Mouse (Mus musculus) cerebellum, adult 11-12 months (tissue): ENCODE results near the gene Col13a1.

Source experiments
- DNase-seq: peaks from one replicate; pipeline ENCODE4 v3.0.0; 2022

Col13a1 gene

GRCm38 (mm10) chr10:61978866-61979340, at the start of gene Col13a1:
Gene Col13a1 (minus strand): TSS chr10:61979108.
- no peak for DNase-seq

- no peak for DNase-seq
Observed at GRCm38 (mm10) chr10:62027699-62028098, 48.8 kb upstream of the Col13a1 start.

- DNase-seq, result no peak
Observed at GRCm38 (mm10) chr10:62023821-62024551, 45.1 kb upstream of the Col13a1 start.

- DNase-seq, result no peak
Observed at GRCm38 (mm10) chr10:62020068-62020620, 41.2 kb upstream of the Col13a1 start.

- no peak for DNase-seq
Observed at GRCm38 (mm10) chr10:62019386-62020067, 40.6 kb upstream of the Col13a1 start.

- DNase-seq, result no peak
Observed at GRCm38 (mm10) chr10:62016947-62017346, 38.0 kb upstream of the Col13a1 start.

GRCm38 (mm10) chr10:62013190-62013589, 34.3 kb upstream of the Col13a1 start:
- DNase-seq, result no peak

GRCm38 (mm10) chr10:62012371-62012770, 33.5 kb upstream of the Col13a1 start:
- DNase-seq, result no peak

- DNase-seq, result no peak
Observed at GRCm38 (mm10) chr10:62009981-62010500, 31.1 kb upstream of the Col13a1 start.

- no peak for DNase-seq
Observed at GRCm38 (mm10) chr10:62007958-62008357, 29.1 kb upstream of the Col13a1 start.

- DNase-seq, result no peak
Observed at GRCm38 (mm10) chr10:62006371-62006770, 27.5 kb upstream of the Col13a1 start.

- DNase-seq, result no peak
Observed at GRCm38 (mm10) chr10:62000216-62000615, 21.3 kb upstream of the Col13a1 start.

- no peak for DNase-seq
Observed at GRCm38 (mm10) chr10:61999766-62000165, 20.9 kb upstream of the Col13a1 start.

GRCm38 (mm10) chr10:61991481-61992424, 12.8 kb upstream of the Col13a1 start:
- DNase-seq, result no peak

GRCm38 (mm10) chr10:61980424-61980823, 1.5 kb upstream of the Col13a1 start:
- DNase-seq, result peak; percentile 71

- peak; percentile 14 for DNase-seq
Observed at GRCm38 (mm10) chr10:61978112-61978865, 619 bp downstream of the Col13a1 start.

GRCm38 (mm10) chr10:61977392-61978096, 1.4 kb downstream of the Col13a1 start:
- DNase-seq, result no peak

- DNase-seq, result no peak
Observed at GRCm38 (mm10) chr10:61976987-61977386, 1.9 kb downstream of the Col13a1 start.

GRCm38 (mm10) chr10:61974581-61974980, 4.3 kb downstream of the Col13a1 start:
- DNase-seq, result no peak

GRCm38 (mm10) chr10:61972041-61972440, 6.9 kb downstream of the Col13a1 start:
- no peak for DNase-seq

- DNase-seq, result no peak
Observed at GRCm38 (mm10) chr10:61968003-61968553, 10.8 kb downstream of the Col13a1 start.
